Mouse (Mus musculus) spleen, postnatal 10 days (tissue): ENCODE data around the gene A730071L15Rik.

ENCODE experiments used
- DNase-seq, 2 experiments: peaks; one replicate each; pipeline ENCODE4 v3.0.0; 2021 to 2022; ENCODE audit warnings: low spot score in 2 of 2

A730071L15Rik gene

GRCm38 (mm10) chr11:6199410-6200086 lies at the start of gene A730071L15Rik:
A730071L15Rik (plus strand) TSS chr11:6200029.
- no peak for DNase-seq

GRCm38 (mm10) chr11:6152864-6153263 lies 47.0 kb upstream of the A730071L15Rik start:
- no peak for DNase-seq

GRCm38 (mm10) chr11:6154211-6154701 lies 45.6 kb upstream of the A730071L15Rik start:
- no peak for DNase-seq

- no peak for DNase-seq
Observed at GRCm38 (mm10) chr11:6156651-6157050, 43.2 kb upstream of the A730071L15Rik start.

GRCm38 (mm10) chr11:6157119-6157518 lies 42.7 kb upstream of the A730071L15Rik start:
- DNase-seq = no peak

GRCm38 (mm10) chr11:6158515-6158914 lies 41.3 kb upstream of the A730071L15Rik start:
- DNase-seq = no peak

GRCm38 (mm10) chr11:6159704-6160275 lies 40.0 kb upstream of the A730071L15Rik start:
- DNase-seq = no peak

GRCm38 (mm10) chr11:6160663-6161271 lies 39.1 kb upstream of the A730071L15Rik start:
- DNase-seq = no peak

GRCm38 (mm10) chr11:6161549-6161948 lies 38.3 kb upstream of the A730071L15Rik start:
- DNase-seq = no peak

- DNase-seq = no peak
Observed at GRCm38 (mm10) chr11:6163062-6163461, 36.8 kb upstream of the A730071L15Rik start.

GRCm38 (mm10) chr11:6163706-6164105 lies 36.1 kb upstream of the A730071L15Rik start:
- DNase-seq = no peak

GRCm38 (mm10) chr11:6164781-6165180 lies 35.0 kb upstream of the A730071L15Rik start:
- DNase-seq = no peak

GRCm38 (mm10) chr11:6165391-6166081 lies 34.3 kb upstream of the A730071L15Rik start:
- DNase-seq = no peak

GRCm38 (mm10) chr11:6166351-6166750 lies 33.5 kb upstream of the A730071L15Rik start:
- DNase-seq = no peak

GRCm38 (mm10) chr11:6169041-6169663 lies 30.7 kb upstream of the A730071L15Rik start:
- DNase-seq = no peak

- no peak for DNase-seq
Observed at GRCm38 (mm10) chr11:6174719-6175118, 25.1 kb upstream of the A730071L15Rik start.

- no peak for DNase-seq
Observed at GRCm38 (mm10) chr11:6175506-6175905, 24.3 kb upstream of the A730071L15Rik start.

- DNase-seq = no peak
Observed at GRCm38 (mm10) chr11:6177781-6178420, 21.9 kb upstream of the A730071L15Rik start.

- no peak for DNase-seq
Observed at GRCm38 (mm10) chr11:6178673-6179166, 21.1 kb upstream of the A730071L15Rik start.

- no peak for DNase-seq
Observed at GRCm38 (mm10) chr11:6179194-6179593, 20.6 kb upstream of the A730071L15Rik start.

GRCm38 (mm10) chr11:6180811-6181399 lies 18.9 kb upstream of the A730071L15Rik start:
- no peak for DNase-seq
